Mouse (Mus musculus): Measurements from ENCODE around the gene Gpbar1.

Gpbar1 gene

GRCm38 (mm10) chr1:74295456-74296171 lies 17.3 kb downstream of the Gpbar1 start:
- Histone ChIP-seq H3K27me3 (ENCODE audit: insufficient read depth, low read length) (no peaks in the 10 kb centered on the region), H3K9me3 (ENCODE audit: low read length) (no peaks in the 10 kb centered on the region), H3K4me3 (replicated peaks; ENCODE audit: low read length) (no peak overlapping the region), H3K4me1 (replicated peaks; ENCODE audit: low read depth, low read length) (peaks cover 55% of the 10 kb centered on the region), H3K36me3 (ENCODE audit: insufficient read depth, low read length) (peaks cover 80% of the 10 kb centered on the region)
- TF ChIP-seq POU5F1 (IDR thresholded peaks at IDR 0.05; ENCODE audit: borderline replicate concordance, low read length) (no peak), NANOG (IDR thresholded peaks at IDR 0.05; ENCODE audit: borderline replicate concordance, low read length) (no peak), CTCF (conservative IDR thresholded peaks at IDR 0.05; ENCODE audit: low read length) (no peak)

- no peak for TF ChIP-seq CTCF (conservative IDR thresholded peaks at IDR 0.05; ENCODE audit: low read length)
- no peak for TF ChIP-seq POU5F1 (IDR thresholded peaks at IDR 0.05; ENCODE audit: borderline replicate concordance, low read length)
- no peak for TF ChIP-seq NANOG (IDR thresholded peaks at IDR 0.05; ENCODE audit: borderline replicate concordance, low read length)
- Histone ChIP-seq H3K4me1 (replicated peaks; ENCODE audit: low read depth, low read length) (peaks cover 58% of the 10 kb centered on the region), H3K36me3 (ENCODE audit: insufficient read depth, low read length) (peaks cover 76% of the 10 kb centered on the region), H3K9me3 (ENCODE audit: low read length) (no peaks in the 10 kb centered on the region), H3K4me3 (replicated peaks; ENCODE audit: low read length) (no peak overlapping the region), H3K27me3 (ENCODE audit: insufficient read depth, low read length) (no peaks in the 10 kb centered on the region)
Observed at GRCm38 (mm10) chr1:74296477-74296876, 18.1 kb downstream of the Gpbar1 start.

- H3K9me3 ChIP-seq (ENCODE audit: low read length), result no peaks in the 10 kb centered on the region
- no peak overlapping the region for H3K4me3 ChIP-seq (replicated peaks; ENCODE audit: low read length)
- no peak for TF ChIP-seq NANOG (IDR thresholded peaks at IDR 0.05; ENCODE audit: borderline replicate concordance, low read length)
- no peak for TF ChIP-seq POU5F1 (IDR thresholded peaks at IDR 0.05; ENCODE audit: borderline replicate concordance, low read length)
- TF ChIP-seq CTCF (conservative IDR thresholded peaks at IDR 0.05; ENCODE audit: low read length), result no peak
- H3K4me1 ChIP-seq (replicated peaks; ENCODE audit: low read depth, low read length), result peaks cover 61% of the 10 kb centered on the region
- peaks cover 73% of the 10 kb centered on the region for H3K36me3 ChIP-seq (ENCODE audit: insufficient read depth, low read length)
- H3K27me3 ChIP-seq (ENCODE audit: insufficient read depth, low read length), result no peaks in the 10 kb centered on the region
Observed at GRCm38 (mm10) chr1:74297269-74297668, 18.9 kb downstream of the Gpbar1 start.

- Histone ChIP-seq H3K27me3 (ENCODE audit: insufficient read depth, low read length) (no peaks in the 10 kb centered on the region), H3K4me1 (replicated peaks; ENCODE audit: low read depth, low read length) (peaks cover 70% of the 10 kb centered on the region), H3K36me3 (ENCODE audit: insufficient read depth, low read length) (peaks cover 63% of the 10 kb centered on the region), H3K9me3 (ENCODE audit: low read length) (no peaks in the 10 kb centered on the region), H3K4me3 (replicated peaks; ENCODE audit: low read length) (no peak overlapping the region)
- TF ChIP-seq NANOG (IDR thresholded peaks at IDR 0.05; ENCODE audit: borderline replicate concordance, low read length) (no peak), CTCF (conservative IDR thresholded peaks at IDR 0.05; ENCODE audit: low read length) (no peak), POU5F1 (IDR thresholded peaks at IDR 0.05; ENCODE audit: borderline replicate concordance, low read length) (no peak)
Observed at GRCm38 (mm10) chr1:74298157-74298750, 19.9 kb downstream of the Gpbar1 start.

- Histone ChIP-seq H3K27me3 (ENCODE audit: insufficient read depth, low read length) (no peaks in the 10 kb centered on the region), H3K9me3 (ENCODE audit: low read length) (no peaks in the 10 kb centered on the region), H3K36me3 (ENCODE audit: insufficient read depth, low read length) (peaks cover 56% of the 10 kb centered on the region), H3K4me1 (replicated peaks; ENCODE audit: low read depth, low read length) (peaks cover 73% of the 10 kb centered on the region), H3K4me3 (replicated peaks; ENCODE audit: low read length) (peak overlapping the region; percentile 20; the same call in 1 of the 2 replicates)
- TF ChIP-seq NANOG (IDR thresholded peaks at IDR 0.05; ENCODE audit: borderline replicate concordance, low read length) (no peak), POU5F1 (IDR thresholded peaks at IDR 0.05; ENCODE audit: borderline replicate concordance, low read length) (no peak), CTCF (conservative IDR thresholded peaks at IDR 0.05; ENCODE audit: low read length) (no peak)
Observed at GRCm38 (mm10) chr1:74298996-74299395, 20.6 kb downstream of the Gpbar1 start.

- H3K27me3 ChIP-seq (ENCODE audit: insufficient read depth, low read length), result no peaks in the 10 kb centered on the region
- H3K9me3 ChIP-seq (ENCODE audit: low read length), result no peaks in the 10 kb centered on the region
- H3K36me3 ChIP-seq (ENCODE audit: insufficient read depth, low read length), result peaks cover 44% of the 10 kb centered on the region
- TF ChIP-seq POU5F1 (IDR thresholded peaks at IDR 0.05; ENCODE audit: borderline replicate concordance, low read length) (no peak), NANOG (IDR thresholded peaks at IDR 0.05; ENCODE audit: borderline replicate concordance, low read length) (no peak), CTCF (conservative IDR thresholded peaks at IDR 0.05; ENCODE audit: low read length) (no peak)
- H3K4me1 ChIP-seq (replicated peaks; ENCODE audit: low read depth, low read length), result peaks cover 79% of the 10 kb centered on the region
- H3K4me3 ChIP-seq (replicated peaks; ENCODE audit: low read length), result no peak overlapping the region
Observed at GRCm38 (mm10) chr1:74300347-74301110, 22.2 kb downstream of the Gpbar1 start.

- H3K9me3 ChIP-seq (ENCODE audit: low read length), result no peaks in the 10 kb centered on the region
Observed at GRCm38 (mm10) chr1:74302229-74302628, 23.9 kb downstream of the Gpbar1 start.

GRCm38 (mm10) chr1:74302835-74303234 lies 24.5 kb downstream of the Gpbar1 start:
- Histone ChIP-seq H3K9me3 (ENCODE audit: low read length) (no peaks in the 10 kb centered on the region), H3K4me3 (replicated peaks; ENCODE audit: low read length) (0 out of 2 replicates have a peak overlapping the region, but pooled peaks have one; percentile 5), H3K36me3 (ENCODE audit: insufficient read depth, low read length) (peaks cover 22% of the 10 kb centered on the region), H3K27me3 (ENCODE audit: insufficient read depth, low read length) (no peaks in the 10 kb centered on the region), H3K4me1 (replicated peaks; ENCODE audit: low read depth, low read length) (peaks cover 81% of the 10 kb centered on the region)
- TF ChIP-seq POU5F1 (IDR thresholded peaks at IDR 0.05; ENCODE audit: borderline replicate concordance, low read length), result no peak
- no peak for TF ChIP-seq CTCF (conservative IDR thresholded peaks at IDR 0.05; ENCODE audit: low read length)
- no peak for TF ChIP-seq NANOG (IDR thresholded peaks at IDR 0.05; ENCODE audit: borderline replicate concordance, low read length)

More at GRCm38 (mm10) chr1:74302229-74302628, 23.9 kb downstream of the Gpbar1 start:
- H3K27me3 ChIP-seq (ENCODE audit: insufficient read depth, low read length), result no peaks in the 10 kb centered on the region
- no peak overlapping the region for H3K4me3 ChIP-seq (replicated peaks; ENCODE audit: low read length)
- H3K36me3 ChIP-seq (ENCODE audit: insufficient read depth, low read length), result peaks cover 28% of the 10 kb centered on the region
- peaks cover 79% of the 10 kb centered on the region for H3K4me1 ChIP-seq (replicated peaks; ENCODE audit: low read depth, low read length)
- TF ChIP-seq NANOG (IDR thresholded peaks at IDR 0.05; ENCODE audit: borderline replicate concordance, low read length), result no peak
- TF ChIP-seq CTCF (conservative IDR thresholded peaks at IDR 0.05; ENCODE audit: low read length), result no peak
- no peak for TF ChIP-seq POU5F1 (IDR thresholded peaks at IDR 0.05; ENCODE audit: borderline replicate concordance, low read length)
